Mouse (Mus musculus): ENCODE data around the gene Cpt1c.

GRCm38 (mm10) chr7:44922530-44922929 lies 52.1 kb downstream of the Cpt1c start:
- TF ChIP-seq CTCF (IDR thresholded peaks at IDR 0.05; ENCODE audit: borderline replicate concordance, control insufficient read depth, extremely low read depth, insufficient read depth, low read length, poor library complexity) (no peak), POLR2A (IDR thresholded peaks at IDR 0.05; ENCODE audit: control insufficient read depth, extremely low read depth, insufficient read depth, low read length, poor library complexity) (no peak)
